Mouse (Mus musculus) embryonic fibroblast, embryonic 13.5 days (primary cell): Measurements from ENCODE around the gene Dysf. TPM values are rescaled to one million over a fixed set of nuclear protein-coding genes. Genes with fewer than 3 reads are reported as not detected.
"Not testable (repeated sequence)": the region's sequence is repeated elsewhere in the genome, so short reads cannot be mapped to it uniquely, and the experiment has no call there.

Experiments used
- H3K27ac ChIP-seq: 2 replicates; pipeline ENCODE4 v1.5.1; 2012; ENCODE audit warnings: low read length, control low read depth, inconsistent platforms; ENCODE audit not compliant: insufficient read depth
- H3K4me1 ChIP-seq: 2 replicates; pipeline ENCODE4 v1.6.1; 2011; ENCODE audit warnings: low read length; ENCODE audit not compliant: control insufficient read depth, insufficient read depth
- H3K4me3 ChIP-seq: 2 replicates; pipeline ENCODE4 v1.5.1; 2011; ENCODE audit warnings: mild to moderate bottlenecking, control low read depth, low read length; ENCODE audit not compliant: insufficient read depth
- CTCF ChIP-seq: IDR thresholded peaks from 2 replicates; pipeline ENCODE4 v1.5.1; 2011; ENCODE audit warnings: mild to moderate bottlenecking, control low read depth, low read length, moderate library complexity, borderline replicate concordance; ENCODE audit not compliant: insufficient read depth
- POLR2A ChIP-seq: IDR thresholded peaks from 2 replicates; pipeline ENCODE4 v1.6.1; 2011; ENCODE audit warnings: low read depth, mild to moderate bottlenecking, control low read depth, low read length, moderate library complexity
- polyA plus RNA-seq: library from polyadenylated mRNA; stranded (reverse); fragments of >200 nt; gene quantifications from 2 replicates; pipeline ENCODE4 v1.2.4, GENCODE M21; 2011; ENCODE audit warnings: low read depth; ENCODE audit not compliant: missing spikeins, insufficient read length

Dysf gene
- polyA plus RNA-seq: 39.8 and 65.1 TPM in 2 replicates

GRCm38 (mm10) chr6:84008363-84009171 is at the start of gene Dysf:
Dysf (plus strand) TSS chr6:84008590.
- Histone ChIP-seq H3K27ac (peak within 1 kb of the TSS; percentile 89), H3K4me3 (peak within 1 kb of the TSS; percentile 63), H3K4me1 (no peaks in the 10 kb centered on the region)
- TF ChIP-seq CTCF (no peak), POLR2A (peak; percentile 66)

DNA sequence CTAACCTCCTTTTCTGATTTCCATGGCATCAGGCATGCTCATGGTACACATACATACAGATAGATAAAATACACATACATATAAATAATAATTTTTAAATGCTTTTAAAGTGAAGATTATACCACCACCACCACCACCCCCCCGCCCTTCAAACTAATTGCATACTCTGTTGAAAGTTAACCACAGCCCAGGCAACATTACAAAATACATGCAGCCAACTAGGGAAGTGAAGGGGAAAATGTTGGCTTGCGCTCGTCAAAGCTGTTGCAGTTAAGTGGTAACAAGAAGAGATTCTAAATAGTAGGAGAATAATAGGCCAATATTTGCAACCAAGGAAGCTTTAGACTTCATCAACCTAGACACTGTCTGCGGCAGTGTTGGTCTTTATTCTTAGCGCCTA is 20.7 kb upstream of the Dysf start:
- TF ChIP-seq POLR2A (no peak), CTCF (no peak)
- no peaks in the 10 kb centered on the region for H3K4me1 ChIP-seq
- no peak overlapping the region for H3K4me3 ChIP-seq
- H3K27ac ChIP-seq: no peak overlapping the region

- Histone ChIP-seq H3K4me3 (no peak overlapping the region), H3K4me1 (peaks cover 2% of the 10 kb centered on the region; the same call in 1 of the 2 replicates), H3K27ac (no peak overlapping the region)
- no peak for TF ChIP-seq CTCF
Observed at GRCm38 (mm10) chr6:84002716-84003115, 5.7 kb upstream of the Dysf start.

GRCm38 (mm10) chr6:84004295-84004694 is 4.1 kb upstream of the Dysf start:
- Histone ChIP-seq H3K27ac (no peak overlapping the region), H3K4me1 (peaks cover 2% of the 10 kb centered on the region; the same call in 1 of the 2 replicates), H3K4me3 (no peak overlapping the region)
- TF ChIP-seq POLR2A (no peak), CTCF (no peak)

DNA sequence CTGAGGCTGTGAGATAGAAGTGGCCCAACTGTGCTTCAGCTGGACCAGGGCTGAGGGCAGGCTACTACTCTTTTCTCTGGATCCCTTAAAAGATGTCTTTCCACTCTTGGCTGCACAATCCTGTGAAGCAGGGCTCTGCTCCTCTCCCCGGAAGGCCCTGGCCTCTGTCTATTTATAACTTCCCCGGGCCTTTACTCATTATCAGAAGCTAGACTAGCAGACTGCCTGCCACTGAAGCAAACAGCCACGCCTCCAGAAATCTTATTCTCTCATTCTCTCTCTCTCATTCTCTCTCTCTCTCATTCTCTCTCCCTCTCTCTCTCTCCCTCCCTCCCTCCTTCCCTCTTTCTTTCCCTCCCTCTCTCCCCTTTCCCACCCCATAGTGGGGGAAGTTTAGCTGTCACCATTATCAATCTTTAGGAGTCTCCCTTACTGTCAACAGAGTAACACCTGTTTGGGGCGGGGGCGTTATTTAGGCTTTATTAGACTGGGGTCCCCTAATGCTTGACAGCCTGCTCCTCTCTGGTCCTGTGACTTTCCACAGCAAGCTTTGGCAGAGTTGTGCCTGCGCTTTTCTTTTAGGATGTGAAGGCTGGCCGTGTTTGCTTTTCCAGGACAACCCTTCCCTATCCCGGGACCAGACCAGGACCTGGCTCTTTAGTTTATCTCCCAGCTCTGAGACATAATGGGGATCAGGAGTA is 932 bp downstream of the Dysf start:
- peak overlapping the region; percentile 63 for H3K4me3 ChIP-seq
- H3K27ac ChIP-seq: peak overlapping the region; percentile 89
- TF ChIP-seq POLR2A: peak; percentile 64
- no peak for TF ChIP-seq CTCF
- H3K4me1 ChIP-seq: no peaks in the 10 kb centered on the region

- Histone ChIP-seq H3K4me3 (peak overlapping the region; percentile 63), H3K27ac (peak overlapping the region; percentile 89), H3K4me1 (no peaks in the 10 kb centered on the region)
- no peak for TF ChIP-seq CTCF
- TF ChIP-seq POLR2A: no peak; the same call in 1 of the 2 replicates
Observed at GRCm38 (mm10) chr6:84009915-84010302, 1.5 kb downstream of the Dysf start.

DNA sequence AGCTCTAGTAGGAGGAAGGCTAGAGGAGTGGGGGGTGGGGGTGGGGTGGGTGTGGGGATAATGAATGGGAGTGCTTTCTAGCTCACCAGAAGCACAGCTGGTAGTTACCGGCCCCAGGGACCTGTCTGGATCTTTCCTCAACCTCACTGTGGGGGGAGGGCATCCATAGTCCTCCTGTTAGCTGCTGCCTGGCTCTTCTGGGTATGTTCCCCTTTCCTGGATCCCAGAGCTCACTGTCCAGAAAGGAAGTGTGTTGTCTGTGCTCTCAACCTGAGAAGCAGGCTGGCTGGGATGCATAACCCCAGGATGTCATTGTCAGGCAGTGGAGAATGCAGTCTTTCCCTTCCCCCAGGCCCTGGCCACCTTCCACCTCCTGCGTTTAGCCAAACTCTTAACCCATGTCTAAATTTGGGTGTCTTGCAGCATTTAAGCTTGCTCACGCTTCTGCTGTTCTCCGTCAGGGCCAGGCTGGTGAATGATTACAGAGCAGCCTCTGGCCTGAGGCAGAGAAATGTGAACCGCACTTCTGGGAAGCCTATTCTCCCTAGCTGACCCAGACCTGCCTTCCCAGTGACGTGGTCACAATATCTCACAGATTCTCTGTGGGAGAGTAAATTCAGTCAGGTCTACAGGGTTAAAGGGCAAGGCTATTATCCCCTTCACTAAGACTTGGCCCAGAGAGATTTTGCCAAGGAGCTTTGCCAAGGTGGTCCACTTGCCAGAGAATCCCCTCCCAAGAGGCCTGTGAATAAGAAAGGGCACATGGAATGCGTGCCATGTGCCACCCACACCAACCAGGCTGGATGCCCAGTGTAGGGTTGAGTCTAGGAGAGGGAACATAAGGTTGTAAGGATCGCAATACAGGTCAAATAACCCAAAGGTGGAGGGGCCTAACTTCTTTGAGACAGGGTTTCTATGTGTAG is 2.2 kb downstream of the Dysf start:
- no peak for TF ChIP-seq CTCF
- TF ChIP-seq POLR2A: peak; percentile 73
- Histone ChIP-seq H3K4me1 (peaks cover 3% of the 10 kb centered on the region), H3K4me3 (no peak overlapping the region), H3K27ac (peak overlapping the region; percentile 89)

- peak overlapping the region; percentile 62; the same call in 1 of the 2 replicates for H3K27ac ChIP-seq
- peaks cover 11% of the 10 kb centered on the region for H3K4me1 ChIP-seq
- not testable (repeated sequence) for H3K4me3 ChIP-seq
Observed at GRCm38 (mm10) chr6:84014961-84015683, 6.7 kb downstream of the Dysf start.

- Histone ChIP-seq H3K4me1 (peaks cover 11% of the 10 kb centered on the region), H3K4me3 (no peak overlapping the region), H3K27ac (no peak overlapping the region)
- TF ChIP-seq CTCF: no peak
- no peak for TF ChIP-seq POLR2A
Observed at GRCm38 (mm10) chr6:84016851-84017250, 8.5 kb downstream of the Dysf start.
